Comparison of ENCODE assay signal across 15 mouse cellular contexts in genomic region chr11:75409679-75410575, GRCm38 (mm10). TPM values are rescaled to one million over a fixed set of nuclear protein-coding genes. Genes with fewer than 3 reads are reported as not detected.
DNase-seq lines count a peak whose midpoint lies in the region; ATAC-seq lines count a peak whose summit lies in the region.
"Had no signal": no experiment of that assay in that cellular context is flagged by ENCODE, and none has a peak within 500 bp of the region (broad histone marks: within the 10 kb centered on the region; RNA-seq: fewer than 3 reads in every experiment).

No protein-coding gene starts in this region.

- no peak for ATAC-seq in neural tube, embryonic 13.5 days (ENCODE audit: low read depth)
- ATAC-seq in hematopoietic stem cell, adult 5-6 weeks (replicated peaks in 1 of 2; ENCODE audit: insufficient read depth in 1 of 2, low FRiP score in 2 of 2, low TSS enrichment in 1 of 2, low read depth in 1 of 2, poor library complexity in 2 of 2, severe bottlenecking in 2 of 2): peak; percentile 23 to 59; a peak in 1 of 4 replicates
- no peak for ATAC-seq in midbrain, embryonic 16.5 days
- ATAC-seq: hindbrain, embryonic 16.5 days had no signal

- peak overlapping the region; percentile 46; the same call in 1 of the 2 replicates for H3K27ac ChIP-seq in neural tube, embryonic 13.5 days (replicated peaks)
- no peak overlapping the region for H3K27ac ChIP-seq in midbrain, embryonic 16.5 days (ENCODE audit: low read length)
- H3K27ac ChIP-seq: embryonic facial prominence, embryonic 13.5 days; left cerebral cortex, adult 2 months; liver, embryonic 13.5 days had no signal

- no peaks in the 10 kb centered on the region for H3K9me3 ChIP-seq in neural tube, embryonic 13.5 days
- no peaks in the 10 kb centered on the region for H3K9me3 ChIP-seq in midbrain, embryonic 16.5 days (replicated peaks; ENCODE audit: control insufficient read depth, low read length, poor library complexity, severe bottlenecking)
- H3K9me3 ChIP-seq: embryonic facial prominence, embryonic 13.5 days; G1E; liver, embryonic 13.5 days had no signal

- H3K4me2 ChIP-seq in neural tube, embryonic 13.5 days: no peak overlapping the region
- no peak overlapping the region for H3K4me2 ChIP-seq in midbrain, embryonic 16.5 days (ENCODE audit: low read length)
- H3K4me2 ChIP-seq: embryonic facial prominence, embryonic 13.5 days; heart, embryonic 11.5 days; liver, embryonic 13.5 days had no signal

- H3K4me1 ChIP-seq in neural tube, embryonic 13.5 days (replicated peaks): peaks cover under 1% of the 10 kb centered on the region
- no peaks in the 10 kb centered on the region for H3K4me1 ChIP-seq in midbrain, embryonic 16.5 days (ENCODE audit: control insufficient read depth, insufficient read depth, low read length)
- H3K4me1 ChIP-seq: embryonic facial prominence, embryonic 13.5 days; liver, embryonic 13.5 days had no signal

- H3K4me3 ChIP-seq in neural tube, embryonic 13.5 days: no peak overlapping the region
- no peak overlapping the region for H3K4me3 ChIP-seq in midbrain, embryonic 16.5 days (ENCODE audit: low read depth, low read length)
- H3K4me3 ChIP-seq: embryonic facial prominence, embryonic 13.5 days; left cerebral cortex, adult 2 months; liver, embryonic 13.5 days had no signal

- no peaks in the 10 kb centered on the region for H3K27me3 ChIP-seq in neural tube, embryonic 13.5 days
- no peaks in the 10 kb centered on the region for H3K27me3 ChIP-seq in midbrain, embryonic 16.5 days (ENCODE audit: control insufficient read depth, insufficient read depth, low read depth, low read length)
- H3K27me3 ChIP-seq: embryonic facial prominence, embryonic 13.5 days; liver, embryonic 13.5 days had no signal

- 80% methylated on average over 17 of the region's 17 CpGs for WGBS in neural tube, embryonic 13.5 days
- 66% methylated on average over 17 of the region's 17 CpGs for WGBS in midbrain, embryonic 16.5 days

- no peak overlapping the region for H3K9ac ChIP-seq in neural tube, embryonic 13.5 days
- H3K9ac ChIP-seq in midbrain, embryonic 16.5 days (ENCODE audit: low read depth, low read length): no peak overlapping the region
- H3K9ac ChIP-seq: embryonic facial prominence, embryonic 13.5 days; liver, embryonic 13.5 days had no signal

- H3K36me3 ChIP-seq in neural tube, embryonic 13.5 days: no peaks in the 10 kb centered on the region
- no peaks in the 10 kb centered on the region for H3K36me3 ChIP-seq in midbrain, embryonic 16.5 days (ENCODE audit: control insufficient read depth, insufficient read depth, low read length)

- no peak for DNase-seq in neural tube, embryonic 10.5 days (ENCODE audit: extremely low spot score, low spot score)
- peak; percentile 54 to 66 for DNase-seq in kidney, postnatal 4 days
- DNase-seq in thymus, postnatal 4 days: peak; percentile 73
- DNase-seq in cerebellum, adult 11-12 months: no peak
- DNase-seq: cerebellum, adult 11 months; liver, embryonic 13.5 days had no signal

RNA-seq across cellular contexts. Expression of gene Serpinf1, which starts 12.6 kb away (rescaled TPM):
- 60.8 and 74.9 TPM in 2 replicates for polyA plus RNA-seq in neural tube, embryonic 13.5 days (2015; fragmentation: Nextera tagmentation; extraction: Ambion mirVana)
- total RNA-seq in hematopoietic stem cell, adult 5-6 weeks (2017): 60.5 and 70.1 TPM in 2 replicates
- 28.5 and 31.8 TPM in 2 replicates for polyA plus RNA-seq in midbrain, embryonic 16.5 days (2015; fragmentation: Nextera tagmentation; extraction: Ambion mirVana)
- polyA plus RNA-seq: G1E had no signal

RNA-seq across cellular contexts. Expression of gene Serpinf2, which starts 29.5 kb away (rescaled TPM):
- 0.25 TPM in 1 of 2 replicates, not detected in the other for polyA plus RNA-seq in neural tube, embryonic 13.5 days (2015; fragmentation: Nextera tagmentation; extraction: Ambion mirVana)
- not detected in 2 replicates for total RNA-seq in hematopoietic stem cell, adult 5-6 weeks (2017)
- not detected in 2 replicates for polyA plus RNA-seq in midbrain, embryonic 16.5 days (2015; fragmentation: Nextera tagmentation; extraction: Ambion mirVana)
- total RNA-seq: adrenal gland, adult 18-20 months had no signal

RNA-seq across cellular contexts. Expression of gene Wdr81, which starts 44.6 kb away (rescaled TPM):
- 5.9 and 6.0 TPM in 2 replicates for polyA plus RNA-seq in neural tube, embryonic 13.5 days (2015; fragmentation: Nextera tagmentation; extraction: Ambion mirVana)
- total RNA-seq in hematopoietic stem cell, adult 5-6 weeks (2017): 4.5 and 6.0 TPM in 2 replicates
- 7.4 and 7.6 TPM in 2 replicates for polyA plus RNA-seq in midbrain, embryonic 16.5 days (2015; fragmentation: Nextera tagmentation; extraction: Ambion mirVana)

RNA-seq across cellular contexts. Expression of gene Tlcd2, which starts 51.6 kb away (rescaled TPM):
- 3.9 and 4.3 TPM in 2 replicates for polyA plus RNA-seq in neural tube, embryonic 13.5 days (2015; fragmentation: Nextera tagmentation; extraction: Ambion mirVana)
- total RNA-seq in hematopoietic stem cell, adult 5-6 weeks (2017): 24.7 and 33.5 TPM in 2 replicates
- 1.9 TPM in 2 replicates for polyA plus RNA-seq in midbrain, embryonic 16.5 days (2015; fragmentation: Nextera tagmentation; extraction: Ambion mirVana)
- polyA plus RNA-seq: G1E had no signal

Comparison
In these comparisons a context has a peak if more than half of its experiments do, and no peak if none do; other contexts are left out.
1. ATAC-seq: peak in hematopoietic stem cell, adult 5-6 weeks (2 of 2); none in neural tube, embryonic 13.5 days (single experiment) and midbrain, embryonic 16.5 days (single experiment).
2. DNase-seq: peak in kidney, postnatal 4 days (2 of 2) and thymus, postnatal 4 days (single experiment); none in neural tube, embryonic 10.5 days (single experiment) and cerebellum, adult 11-12 months (single experiment).